Mouse (Mus musculus): ENCODE data around the gene Phactr4.

- TF ChIP-seq POLR2A (IDR thresholded peaks at IDR 0.05; ENCODE audit: low read depth, low read length) (no peak), CTCF (IDR thresholded peaks at IDR 0.05; ENCODE audit: extremely low read depth, insufficient read length, insufficient replicate concordance, low read depth, low read length) (no peak)
Observed at GRCm38 (mm10) chr4:132401016-132401415, 21.3 kb downstream of the Phactr4 start.
